Mouse (Mus musculus): ENCODE data around the gene Vdr. TPM values are rescaled to one million over a fixed set of nuclear protein-coding genes. Genes with fewer than 3 reads are reported as not detected.

Gene Vdr
- polyA plus RNA-seq, 1 experiment: 0.46 TPM

DNA sequence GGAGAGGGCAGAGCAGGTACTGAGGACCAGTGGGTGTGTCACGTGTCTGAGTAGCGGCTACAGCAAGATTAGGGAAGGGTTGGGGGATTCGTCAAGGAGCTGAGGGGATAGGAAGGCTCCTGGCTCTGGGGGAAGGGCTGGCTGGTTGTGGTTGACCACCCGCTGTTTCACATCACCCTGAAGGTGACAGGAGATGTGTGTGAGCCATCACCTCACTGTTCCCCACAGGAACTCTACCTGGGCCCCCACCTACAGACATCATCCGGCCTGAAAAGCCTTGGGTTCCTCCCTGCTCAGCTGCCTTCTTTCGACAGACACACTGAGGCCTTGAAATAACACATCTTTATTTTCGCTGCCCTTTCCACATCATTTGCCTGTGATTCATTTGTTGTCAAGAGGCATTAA is 67.2 kb downstream of the Vdr start:
- TF ChIP-seq CTCF (IDR thresholded peaks at IDR 0.05; ENCODE audit: borderline replicate concordance, insufficient read depth, low read depth, low read length) (no peak), POLR2A (IDR thresholded peaks at IDR 0.05; ENCODE audit: borderline replicate concordance, insufficient read depth, low read length) (no peak)
- Histone ChIP-seq H3K4me3 (replicated peaks; ENCODE audit: insufficient read depth, low read depth, low read length) (no peak overlapping the region), H3K4me1 (ENCODE audit: control insufficient read depth, insufficient read depth, low read length) (peaks cover 8% of the 10 kb centered on the region), H3K27me3 (ENCODE audit: control insufficient read depth, insufficient read depth, low read length) (no peaks in the 10 kb centered on the region), H3K27ac (ENCODE audit: insufficient read depth, low read length) (no peak overlapping the region)
- WGBS: 96% methylated on average over 7 of the region's 7 CpGs
- DNase-seq: no peak

DNA sequence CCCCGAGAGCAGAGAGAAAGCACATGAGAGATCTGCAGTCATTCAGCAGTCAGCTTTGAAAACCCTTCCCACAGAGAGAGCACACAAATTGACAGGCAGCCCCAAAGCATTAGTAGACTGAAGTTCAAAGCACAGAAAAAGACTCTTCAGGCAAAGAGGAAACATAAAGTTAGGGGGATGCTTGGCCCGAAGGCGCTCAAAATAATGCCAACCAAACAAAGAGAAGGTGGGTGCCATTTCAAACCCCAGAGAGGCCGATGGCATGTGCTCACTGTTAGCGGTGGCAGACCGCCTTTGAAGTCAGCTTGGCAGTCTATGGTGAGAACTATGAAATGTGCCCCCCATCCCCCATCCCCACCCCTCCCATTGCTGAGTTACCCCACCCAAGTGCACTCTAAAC is 68.4 kb downstream of the Vdr start:
- WGBS: 86% methylated on average over 6 of the region's 6 CpGs
- Histone ChIP-seq H3K4me3 (replicated peaks; ENCODE audit: insufficient read depth, low read depth, low read length) (no peak overlapping the region), H3K4me1 (ENCODE audit: control insufficient read depth, insufficient read depth, low read length) (peaks cover 12% of the 10 kb centered on the region), H3K27me3 (ENCODE audit: control insufficient read depth, insufficient read depth, low read length) (no peaks in the 10 kb centered on the region), H3K27ac (ENCODE audit: insufficient read depth, low read length) (no peak overlapping the region)
- DNase-seq: no peak
- no peak for TF ChIP-seq POLR2A (IDR thresholded peaks at IDR 0.05; ENCODE audit: borderline replicate concordance, insufficient read depth, low read length)
- no peak for TF ChIP-seq CTCF (IDR thresholded peaks at IDR 0.05; ENCODE audit: borderline replicate concordance, insufficient read depth, low read depth, low read length)

DNA sequence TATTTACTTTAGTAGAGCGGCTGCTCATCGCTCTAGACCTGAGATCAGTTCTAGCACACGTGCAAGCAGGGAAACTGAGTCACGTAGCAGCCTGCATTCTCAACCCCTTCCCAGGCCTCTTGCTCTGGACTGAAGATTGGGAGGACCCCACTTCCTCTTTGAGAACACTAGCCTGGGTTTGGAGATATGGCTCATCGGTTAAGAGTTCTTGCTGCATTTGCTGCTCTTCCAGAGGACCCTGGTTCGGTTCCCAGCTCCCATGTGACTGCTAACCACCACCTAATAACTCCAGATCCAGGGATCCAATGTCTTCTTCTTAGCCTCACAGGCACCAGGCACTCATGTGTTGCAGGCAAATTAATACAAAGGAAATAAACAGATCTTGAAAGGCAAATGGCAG is 69.0 kb downstream of the Vdr start:
- H3K27ac ChIP-seq (ENCODE audit: insufficient read depth, low read length): no peak overlapping the region
- TF ChIP-seq POLR2A (IDR thresholded peaks at IDR 0.05; ENCODE audit: borderline replicate concordance, insufficient read depth, low read length) (no peak), CTCF (IDR thresholded peaks at IDR 0.05; ENCODE audit: borderline replicate concordance, insufficient read depth, low read depth, low read length) (no peak)
- no peak for DNase-seq
- no peaks in the 10 kb centered on the region for H3K27me3 ChIP-seq (ENCODE audit: control insufficient read depth, insufficient read depth, low read length)
- 97% methylated on average over 6 of the region's 6 CpGs for WGBS
- H3K4me3 ChIP-seq (replicated peaks; ENCODE audit: insufficient read depth, low read depth, low read length): no peak overlapping the region
- H3K4me1 ChIP-seq (ENCODE audit: control insufficient read depth, insufficient read depth, low read length): peaks cover 12% of the 10 kb centered on the region

DNA sequence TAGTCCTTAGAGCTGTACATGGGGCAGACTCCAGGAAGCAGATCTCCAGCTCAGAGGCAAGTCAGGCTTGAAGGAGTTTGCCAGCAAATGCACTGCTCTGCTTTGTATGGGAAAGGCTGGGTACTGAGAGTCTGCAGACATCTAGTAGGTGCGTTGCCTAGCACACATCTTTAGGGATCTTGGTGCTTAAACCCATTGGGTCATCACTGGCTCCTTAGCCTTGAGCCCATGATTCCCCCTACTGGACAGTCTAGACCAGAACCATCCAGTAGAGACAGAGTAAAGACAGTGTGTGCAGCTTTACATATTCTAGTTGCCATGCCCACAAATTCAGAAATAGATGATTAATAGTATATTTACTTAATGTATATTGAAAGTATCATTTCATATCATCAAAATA is 69.6 kb downstream of the Vdr start:
- Histone ChIP-seq H3K27ac (ENCODE audit: insufficient read depth, low read length) (no peak overlapping the region), H3K4me3 (replicated peaks; ENCODE audit: insufficient read depth, low read depth, low read length) (no peak overlapping the region), H3K4me1 (ENCODE audit: control insufficient read depth, insufficient read depth, low read length) (peaks cover 12% of the 10 kb centered on the region), H3K27me3 (ENCODE audit: control insufficient read depth, insufficient read depth, low read length) (no peaks in the 10 kb centered on the region)
- no peak for TF ChIP-seq POLR2A (IDR thresholded peaks at IDR 0.05; ENCODE audit: borderline replicate concordance, insufficient read depth, low read length)
- peak; percentile 38; the same call in 1 of the 2 replicates for TF ChIP-seq CTCF (IDR thresholded peaks at IDR 0.05; ENCODE audit: borderline replicate concordance, insufficient read depth, low read depth, low read length)
- DNase-seq: no peak
- WGBS: 81% methylated on average over 1 of the region's 1 CpGs

DNA sequence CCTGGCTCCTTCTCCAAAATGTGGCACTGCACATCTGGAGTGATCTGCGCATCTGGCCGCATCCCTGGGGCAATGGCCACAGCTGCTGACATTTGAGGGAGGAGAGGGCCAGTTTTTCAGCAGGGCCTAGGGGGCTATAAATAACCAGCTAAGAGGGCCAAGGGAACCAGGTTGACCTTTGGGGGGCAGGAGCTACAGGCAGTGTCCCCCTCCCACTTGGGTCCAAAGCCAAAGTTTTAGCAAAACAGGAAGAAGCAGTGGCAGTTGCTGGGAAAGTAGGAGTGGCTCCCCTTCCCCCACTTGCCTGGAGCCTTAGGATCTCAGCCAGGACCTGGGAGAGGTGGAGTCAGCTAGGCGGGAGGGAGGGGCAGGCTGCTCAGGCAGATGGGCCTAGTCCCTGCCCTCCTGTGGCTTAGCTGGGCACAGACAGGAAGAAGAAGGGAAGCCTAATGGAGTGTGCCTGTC is 70.4 kb downstream of the Vdr start:
- H3K4me3 ChIP-seq (replicated peaks; ENCODE audit: insufficient read depth, low read depth, low read length): no peak overlapping the region
- no peak overlapping the region for H3K27ac ChIP-seq (ENCODE audit: insufficient read depth, low read length)
- no peaks in the 10 kb centered on the region for H3K27me3 ChIP-seq (ENCODE audit: control insufficient read depth, insufficient read depth, low read length)
- peaks cover 12% of the 10 kb centered on the region for H3K4me1 ChIP-seq (ENCODE audit: control insufficient read depth, insufficient read depth, low read length)
- TF ChIP-seq CTCF (IDR thresholded peaks at IDR 0.05; ENCODE audit: borderline replicate concordance, insufficient read depth, low read depth, low read length): no peak
- TF ChIP-seq POLR2A (IDR thresholded peaks at IDR 0.05; ENCODE audit: borderline replicate concordance, insufficient read depth, low read length): no peak
- WGBS: 36% methylated on average over 3 of the region's 3 CpGs
- DNase-seq: no peak

DNA sequence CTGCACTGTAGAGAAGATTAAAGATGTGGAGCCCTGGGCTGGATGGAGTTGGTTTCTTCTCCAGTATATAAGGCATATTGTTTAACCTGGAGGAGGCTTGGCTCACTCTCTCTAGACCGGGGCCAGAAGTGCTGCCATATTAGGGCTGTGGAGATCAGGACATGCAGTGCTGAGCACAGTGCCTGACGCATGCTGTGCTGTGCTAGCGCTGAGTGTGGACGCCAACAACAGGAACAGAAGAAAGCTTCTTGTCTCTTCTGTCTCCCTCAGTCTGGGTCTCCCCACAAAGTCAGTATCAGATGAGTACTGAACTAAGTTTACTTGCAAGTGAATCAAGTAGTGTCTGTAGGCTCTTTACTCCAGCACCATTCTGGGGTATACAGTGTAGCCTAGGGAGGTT is 71.0 kb downstream of the Vdr start:
- WGBS: 55% methylated on average over 4 of the region's 4 CpGs
- H3K27me3 ChIP-seq (ENCODE audit: control insufficient read depth, insufficient read depth, low read length): no peaks in the 10 kb centered on the region
- DNase-seq: no peak
- H3K4me3 ChIP-seq (replicated peaks; ENCODE audit: insufficient read depth, low read depth, low read length): no peak overlapping the region
- H3K27ac ChIP-seq (ENCODE audit: insufficient read depth, low read length): no peak overlapping the region
- TF ChIP-seq POLR2A (IDR thresholded peaks at IDR 0.05; ENCODE audit: borderline replicate concordance, insufficient read depth, low read length): no peak
- no peak for TF ChIP-seq CTCF (IDR thresholded peaks at IDR 0.05; ENCODE audit: borderline replicate concordance, insufficient read depth, low read depth, low read length)
- peaks cover 12% of the 10 kb centered on the region for H3K4me1 ChIP-seq (ENCODE audit: control insufficient read depth, insufficient read depth, low read length)

DNA sequence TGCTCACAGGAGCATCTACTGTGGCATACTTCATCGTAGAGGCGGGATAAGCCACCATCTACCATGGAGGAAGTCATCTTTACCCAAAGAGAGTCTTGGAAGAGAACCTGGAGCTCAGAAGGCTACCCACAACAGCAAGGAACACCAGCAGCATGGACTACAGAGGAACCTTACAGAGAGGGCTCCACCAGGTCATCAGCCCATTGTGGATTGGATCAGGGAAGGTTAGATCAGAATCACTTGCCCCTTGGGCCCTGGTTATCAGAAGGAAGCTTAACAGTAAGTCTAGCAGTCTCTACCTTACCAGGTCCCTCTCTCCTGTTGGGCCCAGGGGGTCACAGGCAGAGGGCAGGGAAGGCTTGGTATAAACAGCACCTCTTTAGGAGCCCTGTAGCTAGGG is 71.4 kb downstream of the Vdr start:
- no peak for DNase-seq
- H3K27me3 ChIP-seq (ENCODE audit: control insufficient read depth, insufficient read depth, low read length): no peaks in the 10 kb centered on the region
- no peak overlapping the region for H3K27ac ChIP-seq (ENCODE audit: insufficient read depth, low read length)
- peaks cover 12% of the 10 kb centered on the region for H3K4me1 ChIP-seq (ENCODE audit: control insufficient read depth, insufficient read depth, low read length)
- no peak overlapping the region for H3K4me3 ChIP-seq (replicated peaks; ENCODE audit: insufficient read depth, low read depth, low read length)
- 98% methylated on average over 2 of the region's 2 CpGs for WGBS
- TF ChIP-seq POLR2A (IDR thresholded peaks at IDR 0.05; ENCODE audit: borderline replicate concordance, insufficient read depth, low read length) (no peak), CTCF (IDR thresholded peaks at IDR 0.05; ENCODE audit: borderline replicate concordance, insufficient read depth, low read depth, low read length) (no peak)

DNA sequence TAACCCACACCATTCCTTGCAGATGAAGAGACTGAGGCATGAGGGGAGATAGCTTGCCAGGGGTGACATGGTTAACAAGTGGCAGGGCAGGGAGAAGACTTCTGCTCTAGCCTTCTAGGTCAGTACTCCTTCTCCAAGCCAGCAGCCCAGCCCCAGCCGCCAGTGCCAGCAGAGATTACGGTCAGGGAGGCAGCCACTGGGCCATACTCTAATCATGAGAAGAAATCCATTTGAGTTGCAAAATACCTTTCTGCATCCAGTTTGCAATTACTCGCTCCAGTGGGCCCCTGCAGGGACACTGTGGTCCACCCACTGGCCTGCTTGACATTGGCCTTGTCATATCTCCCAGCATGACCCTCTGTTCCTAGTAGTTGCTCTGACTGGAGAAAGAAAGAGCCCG is 72.0 kb downstream of the Vdr start:
- no peak for TF ChIP-seq POLR2A (IDR thresholded peaks at IDR 0.05; ENCODE audit: borderline replicate concordance, insufficient read depth, low read length)
- TF ChIP-seq CTCF (IDR thresholded peaks at IDR 0.05; ENCODE audit: borderline replicate concordance, insufficient read depth, low read depth, low read length): no peak
- no peak for DNase-seq
- Histone ChIP-seq H3K27ac (ENCODE audit: insufficient read depth, low read length) (no peak overlapping the region), H3K4me1 (ENCODE audit: control insufficient read depth, insufficient read depth, low read length) (peaks cover 12% of the 10 kb centered on the region), H3K4me3 (replicated peaks; ENCODE audit: insufficient read depth, low read depth, low read length) (no peak overlapping the region), H3K27me3 (ENCODE audit: control insufficient read depth, insufficient read depth, low read length) (no peaks in the 10 kb centered on the region)
- 34% methylated on average over 4 of the region's 4 CpGs for WGBS

Data from cerebellum, adult 2 months (tissue).